Mouse (Mus musculus) lung, postnatal 14 days (tissue): ENCODE measurements at regions not wholly inside any gene's neighbourhood (a gene's known extent, or its start where the extent isn't known, plus 50 kb on each side); places are given as distances from the start of the nearest gene placed in this dataset.

Source experiments
- DNase-seq: peaks from one replicate; pipeline ENCODE4 v3.0.0; 2021

- DNase-seq: no peak
Observed at GRCm38 (mm10) chr9:23911851-23912250, 185.9 kb upstream of the Npsr1 start.

GRCm38 (mm10) chr9:23917345-23917744 lies 180.5 kb upstream of the Npsr1 start:
- no peak for DNase-seq

DNA sequence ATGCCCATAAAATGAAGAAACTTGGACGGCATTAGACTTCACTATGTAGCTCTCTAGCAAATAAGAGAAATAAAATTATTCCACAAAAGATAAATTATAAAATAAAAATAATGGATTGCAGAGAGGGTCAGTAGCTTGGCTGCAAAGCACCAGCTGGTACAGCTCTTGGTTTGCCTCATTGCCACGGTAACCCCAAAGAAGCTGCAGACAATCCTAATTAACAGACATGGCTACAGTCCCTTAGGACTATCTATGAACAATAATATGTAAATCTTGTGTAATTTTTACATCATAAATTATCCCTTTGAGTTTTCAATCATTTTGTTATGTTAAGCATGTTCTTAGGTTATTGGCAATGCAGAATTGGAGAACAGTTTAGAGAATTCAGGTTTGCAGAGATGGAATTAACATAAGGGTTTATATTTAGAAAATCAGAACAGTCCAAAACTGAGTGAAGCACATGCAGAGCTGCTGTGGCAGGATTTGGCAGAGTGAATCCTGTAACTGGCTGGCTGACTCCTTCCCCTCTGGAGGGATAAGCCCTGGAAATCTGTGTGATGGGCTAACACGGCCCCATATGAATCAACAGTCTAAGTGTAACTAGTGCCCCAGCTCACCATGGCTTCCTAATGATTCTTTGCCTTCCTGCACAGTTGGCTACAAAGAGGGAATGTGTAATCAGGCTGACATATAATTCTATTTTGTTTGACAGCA lies 178.4 kb upstream of the Npsr1 start:
- DNase-seq: no peak

- DNase-seq: no peak
Observed at GRCm38 (mm10) chr9:23932185-23932584, 165.6 kb upstream of the Npsr1 start.

- DNase-seq: no peak
Observed at GRCm38 (mm10) chr9:23934282-23934681, 163.5 kb upstream of the Npsr1 start.

- no peak for DNase-seq
Observed at GRCm38 (mm10) chr9:23952543-23952942, 145.3 kb upstream of the Npsr1 start.

DNA sequence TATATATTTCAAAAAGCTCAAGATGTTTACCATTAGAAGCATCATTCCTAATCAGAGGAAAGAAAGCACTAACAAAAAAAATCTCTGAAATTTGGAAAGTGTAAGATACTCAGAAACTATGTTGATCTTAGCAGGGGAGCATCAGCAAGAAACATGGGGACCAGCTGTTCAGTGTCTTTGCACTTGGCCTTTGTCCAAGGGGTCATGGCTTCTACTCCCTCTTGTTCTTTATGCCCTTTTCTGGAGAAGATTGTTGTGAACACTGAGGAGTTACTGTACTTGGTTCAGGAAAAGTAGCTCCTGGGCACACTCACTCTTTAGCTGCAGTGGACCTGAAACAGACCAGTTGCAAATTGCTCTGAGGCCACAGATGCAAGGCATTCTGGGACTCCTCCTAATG lies 141.2 kb upstream of the Npsr1 start:
- peak; percentile 5 for DNase-seq

DNA sequence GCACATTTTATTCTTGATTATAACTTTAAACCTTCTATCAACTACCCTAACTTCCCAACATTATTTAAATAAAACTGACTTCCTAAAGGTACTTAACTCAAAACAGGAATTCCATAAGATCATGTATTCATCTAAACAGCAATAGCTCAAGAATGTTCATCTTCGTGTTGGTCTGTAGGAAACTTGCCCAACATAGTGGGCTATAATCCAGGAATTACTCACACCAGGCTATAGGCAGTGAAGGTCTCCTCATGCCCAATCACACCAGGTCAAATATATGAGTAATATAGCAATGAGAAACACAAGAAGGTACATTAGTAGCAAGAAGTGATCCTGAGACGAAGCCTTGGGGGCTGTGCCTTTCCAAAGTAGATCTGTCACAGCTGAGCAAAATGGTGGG lies 128.1 kb upstream of the Npsr1 start:
- DNase-seq: no peak

DNA sequence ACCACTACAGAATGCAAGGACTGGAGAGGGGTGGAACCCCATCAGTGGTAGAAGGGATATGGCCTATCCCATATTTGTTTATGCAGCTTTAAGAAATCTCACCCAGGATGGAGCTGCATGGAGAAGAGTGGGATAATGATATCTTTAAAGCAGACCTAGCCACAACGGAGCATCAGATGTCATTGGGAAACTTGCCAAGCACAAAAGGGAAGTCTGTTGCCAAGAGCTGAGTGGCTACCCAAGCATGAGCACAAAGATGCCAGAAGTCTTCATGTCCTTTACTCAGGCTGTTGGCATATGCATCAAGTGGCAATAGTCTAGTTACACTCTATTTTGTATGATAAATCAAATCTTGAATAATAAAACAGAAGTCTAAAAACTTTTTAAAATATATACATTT lies 124.6 kb upstream of the Npsr1 start:
- no peak for DNase-seq

- no peak for DNase-seq
Observed at GRCm38 (mm10) chr9:23977574-23977973, 120.2 kb upstream of the Npsr1 start.

DNA sequence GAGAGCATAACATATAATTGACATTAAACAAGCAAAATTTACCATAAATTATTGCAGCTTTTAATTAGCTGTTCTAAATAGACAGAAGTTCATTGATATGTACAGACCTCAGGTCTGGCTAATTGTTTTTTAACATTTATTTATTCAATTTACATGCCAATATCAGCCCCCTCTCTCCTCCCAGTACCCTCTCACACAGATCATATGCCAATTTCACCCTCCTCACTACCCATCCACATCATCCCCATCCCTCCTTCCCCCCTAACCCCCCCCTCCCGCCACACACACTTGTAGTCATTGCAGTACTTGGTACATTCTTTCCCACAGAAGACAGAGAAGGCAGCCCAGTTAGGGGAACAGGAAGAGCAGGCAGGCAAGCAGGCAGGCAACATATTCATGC lies 91.4 kb upstream of the Npsr1 start:
- no peak for DNase-seq

DNA sequence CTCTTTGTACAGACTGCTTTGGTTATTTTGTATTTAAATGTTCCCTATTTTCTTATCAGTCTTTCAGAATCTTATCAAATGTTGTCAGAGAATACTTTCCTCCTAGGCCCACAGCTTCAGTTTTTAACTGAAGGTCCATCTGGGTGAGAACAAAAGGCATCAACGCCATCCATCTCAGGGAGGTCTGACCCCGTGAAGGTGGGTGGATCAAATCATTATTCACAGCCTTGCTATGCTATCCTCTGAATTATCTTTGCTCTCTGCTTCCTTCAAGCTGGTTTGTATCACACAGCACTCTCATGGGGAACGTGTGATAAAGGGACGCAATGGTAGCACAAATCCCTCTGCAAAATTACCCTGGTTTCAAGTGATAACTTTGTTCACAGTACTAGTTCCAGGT lies 59.5 kb upstream of the Npsr1 start:
- DNase-seq: no peak
